Mouse (Mus musculus) heart, adult 8-10 months (tissue): ENCODE data around the gene Cnksr1. TPM values are rescaled to one million over a fixed set of nuclear protein-coding genes. Genes with fewer than 3 reads are reported as not detected.

Source experiments
- DNase-seq: peaks from one replicate; pipeline ENCODE4 v3.0.0; 2022; ENCODE audit warnings: low spot score
- total RNA-seq, 4 experiments: library from RNA; stranded (reverse); gene quantifications; 2 replicates each; pipeline ENCODE4 v1.2.4; 2022

The Cnksr1 gene
- total RNA-seq, 4 experiments from 2014 or later, result 7.5 to 9.2 (median 8.5) TPM

- DNase-seq, result no peak
Observed at GRCm38 (mm10) chr4:134252911-134253721, 14.9 kb upstream of the Cnksr1 start.

- DNase-seq, result peak; percentile 26
Observed at GRCm38 (mm10) chr4:134252131-134252910, 14.1 kb upstream of the Cnksr1 start.

- DNase-seq, result peak; percentile 26
Observed at GRCm38 (mm10) chr4:134251241-134252130, 13.3 kb upstream of the Cnksr1 start.

DNA sequence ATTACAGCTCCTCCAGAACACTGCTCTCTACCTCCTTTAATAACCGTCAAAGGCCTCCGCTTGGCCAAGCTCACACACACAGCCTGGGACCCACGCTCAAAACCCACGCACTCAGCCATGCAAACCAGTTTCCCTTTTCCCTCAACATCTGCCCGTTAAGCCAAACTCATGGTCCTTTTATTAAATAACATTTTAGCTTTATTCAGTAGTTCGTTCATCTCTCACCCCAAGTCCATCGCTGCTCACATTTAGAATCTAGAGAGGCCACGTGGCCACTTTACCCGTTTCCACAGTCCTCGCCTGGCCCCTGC lies 12.7 kb upstream of the Cnksr1 start:
- DNase-seq, result no peak

- DNase-seq, result no peak
Observed at GRCm38 (mm10) chr4:134250116-134250929, 12.1 kb upstream of the Cnksr1 start.

GRCm38 (mm10) chr4:134249651-134250050 lies 11.5 kb upstream of the Cnksr1 start:
- peak; percentile 56 for DNase-seq

DNA sequence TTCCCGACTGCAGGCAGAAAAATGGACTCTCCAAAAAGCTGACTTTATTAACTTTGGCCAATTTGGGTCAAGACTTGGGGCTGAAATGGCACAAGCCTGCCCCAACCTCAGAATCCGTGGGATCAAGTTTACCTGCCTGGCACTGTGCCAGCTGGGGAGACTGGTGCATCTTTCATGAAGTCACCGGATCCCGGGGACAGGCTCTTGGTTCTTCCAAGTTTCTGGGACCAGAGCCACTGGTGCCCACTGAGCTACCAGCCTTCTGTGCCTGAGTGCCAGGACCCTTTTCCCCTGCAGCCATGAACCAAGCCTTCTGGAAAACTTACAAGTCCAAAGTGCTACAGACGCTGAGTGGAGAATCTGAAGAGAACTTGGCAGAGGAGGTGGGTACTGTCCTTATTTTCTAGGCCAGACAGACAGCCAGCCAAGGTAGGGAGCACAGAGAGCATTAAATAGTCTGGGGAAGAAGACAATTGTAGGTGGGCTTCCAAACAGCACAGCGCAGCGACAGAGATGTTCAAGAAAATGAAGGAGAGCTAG lies 8.6 kb upstream of the Cnksr1 start, which contains the start of gene Gm30191:
Gene Gm30191 (plus strand): TSS at position 217 of the 540 bp plus-strand sequence.
- DNase-seq, result no peak

GRCm38 (mm10) chr4:134246256-134246655 lies 8.1 kb upstream of the Cnksr1 start:
- DNase-seq, result no peak

DNA sequence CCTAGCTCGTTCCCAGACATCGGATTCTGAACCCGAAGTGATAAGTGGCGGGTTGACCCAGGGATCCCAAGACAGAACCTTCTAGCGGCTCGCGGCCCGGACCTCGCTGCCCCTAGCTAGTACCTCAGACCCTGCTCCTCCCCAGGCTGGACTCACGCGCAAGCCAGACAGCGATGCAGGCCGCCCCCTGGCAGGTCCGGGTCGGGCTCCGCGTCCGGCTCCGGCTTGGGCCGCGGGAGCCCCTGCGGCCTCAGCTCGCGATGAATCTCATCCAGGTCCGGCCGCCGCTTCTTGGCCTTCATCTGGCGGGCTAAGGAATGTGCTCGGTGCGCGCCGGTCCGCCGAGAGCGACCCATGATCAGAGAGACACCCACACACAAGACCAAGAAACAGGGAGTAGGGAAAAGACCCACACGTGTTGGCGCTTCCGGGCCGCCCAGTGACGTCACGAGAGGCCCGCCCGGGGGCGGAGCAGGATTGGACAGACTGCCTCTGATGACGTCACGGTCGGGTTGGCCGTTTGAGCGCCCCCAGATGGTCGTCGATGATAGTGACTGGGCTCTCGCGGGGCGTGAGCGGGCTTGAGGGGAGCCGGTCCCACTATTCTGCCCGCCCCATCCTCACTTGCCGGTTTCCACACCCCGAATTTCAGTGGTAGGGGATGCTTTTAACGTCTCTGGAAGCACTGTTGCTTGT lies 7.1 kb upstream of the Cnksr1 start, which contains the start of gene Zfp593:
Gene Zfp593 (minus strand): TSS at position 445 of the 696 bp plus-strand sequence.
- peak; percentile 93 for DNase-seq

DNA sequence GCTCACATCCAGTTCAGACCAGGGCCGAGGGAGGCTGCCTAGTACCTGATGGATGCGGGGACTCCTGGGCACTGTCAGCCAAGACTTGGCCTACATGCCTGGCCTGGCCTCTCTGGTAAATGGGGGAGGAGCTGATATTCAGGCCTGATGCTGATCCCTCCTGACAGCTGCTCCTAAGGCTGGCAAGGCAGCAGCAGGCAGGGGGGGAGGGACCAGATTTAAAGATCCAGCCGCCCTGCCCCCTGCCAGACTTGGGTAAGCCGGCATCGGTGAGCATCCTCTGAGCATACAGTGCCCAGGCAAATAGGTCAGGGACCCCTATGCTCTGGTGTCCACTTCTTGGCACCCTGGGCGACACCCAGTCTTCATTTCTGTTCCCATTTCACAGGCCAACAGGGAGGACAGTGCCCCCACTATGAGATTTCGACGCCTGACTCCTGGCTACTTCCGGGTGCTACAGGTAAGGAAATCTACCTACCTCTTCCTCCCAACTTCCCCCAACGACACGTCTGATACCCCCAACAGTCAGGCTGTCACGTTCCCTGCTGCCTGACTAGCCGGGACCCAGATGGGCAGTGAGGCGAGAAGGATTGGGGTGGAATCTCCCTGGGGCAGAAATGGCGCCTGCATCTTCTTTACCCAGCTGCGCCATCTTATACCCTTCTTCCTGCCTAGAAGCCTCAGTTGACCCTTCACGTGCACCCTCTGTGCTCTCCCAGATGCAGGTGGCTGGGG lies 5.5 kb upstream of the Cnksr1 start, which contains the start of gene E130218I03Rik:
Gene E130218I03Rik (plus strand): TSS at position 147 of the 735 bp plus-strand sequence.
- no peak for DNase-seq

- no peak for DNase-seq
Observed at GRCm38 (mm10) chr4:134238686-134239085, 487 bp upstream of the Cnksr1 start.

GRCm38 (mm10) chr4:134237582-134238278 lies 469 bp downstream of the Cnksr1 start:
- DNase-seq, result no peak

GRCm38 (mm10) chr4:134234876-134235275 lies 3.3 kb downstream of the Cnksr1 start:
- peak; percentile 41 for DNase-seq

GRCm38 (mm10) chr4:134230431-134230830 lies 7.8 kb downstream of the Cnksr1 start:
- no peak for DNase-seq

- DNase-seq, result no peak
Observed at GRCm38 (mm10) chr4:134227194-134227593, 11.0 kb downstream of the Cnksr1 start, which contains the start of gene Catsper4. TSS of gene Catsper4 (minus strand) at chr4:134227383.

DNA sequence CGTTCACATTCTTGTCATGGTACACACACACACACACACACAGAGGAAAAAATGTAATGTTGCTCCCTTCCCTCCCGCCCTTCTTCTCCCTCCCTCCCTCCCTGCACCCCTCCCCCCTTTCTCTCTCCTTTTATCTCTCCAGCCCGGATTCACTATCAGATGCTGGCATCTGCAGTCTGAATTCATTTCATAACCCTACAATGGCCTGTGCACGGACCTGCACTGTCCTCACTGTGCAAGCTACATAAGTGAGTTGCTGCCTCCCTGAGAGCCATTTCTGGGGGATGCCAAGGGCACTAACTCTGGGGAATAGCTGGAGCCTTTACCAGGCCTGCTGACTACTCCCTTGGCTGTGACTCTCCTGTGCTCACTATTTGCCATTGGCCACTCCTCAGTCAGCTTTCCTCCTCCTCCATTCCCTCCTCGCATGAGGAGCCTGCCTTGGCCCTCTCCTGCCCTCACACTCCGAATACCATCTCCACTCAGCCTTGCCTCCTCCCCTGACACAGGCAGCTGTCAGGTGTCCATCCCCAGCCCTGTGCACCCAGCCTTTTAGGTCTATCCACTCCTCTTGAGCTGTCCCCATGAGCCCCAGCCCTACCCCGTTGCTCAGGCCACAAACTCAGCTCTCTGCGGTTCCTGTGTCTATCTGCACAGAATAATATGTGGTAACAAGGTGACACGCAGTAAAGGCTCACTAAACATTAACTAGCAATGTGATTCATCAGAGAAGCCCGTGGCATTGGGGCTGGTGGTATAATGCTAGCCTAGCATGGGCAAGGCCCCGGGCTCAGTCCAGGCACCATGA lies 15.2 kb downstream of the Cnksr1 start:
- DNase-seq, result no peak

GRCm38 (mm10) chr4:134206488-134207053 lies 31.6 kb downstream of the Cnksr1 start:
- DNase-seq, result no peak
